Mouse (Mus musculus) forebrain, embryonic 11.5 days (tissue): ENCODE measurements around the gene Fam199x. TPM values are rescaled to one million over a fixed set of nuclear protein-coding genes. Genes with fewer than 3 reads are reported as not detected.

ENCODE experiments used
- ATAC-seq: fragments of 200-750 bp; cut with Nextera tagmentation; replicated peaks from 2 replicates; pipeline ENCODE4 v1.8.0; 2017; ENCODE audit warnings: moderate TSS enrichment; ENCODE audit not compliant: low FRiP score
- DNase-seq: peaks from one replicate; pipeline ENCODE4 v3.0.0-alpha.2; 2017; ENCODE audit warnings: low spot score
- H3K27ac ChIP-seq: fragments of 300-500 bp; sonication (generic); 2 replicates; pipeline ENCODE4 v1.5.1; 2014; ENCODE audit warnings: low read depth, low read length
- H3K27me3 ChIP-seq: fragments of 300-500 bp; sonication (generic); 2 replicates; pipeline ENCODE4 v1.6.1; 2014; ENCODE audit warnings: mild to moderate bottlenecking, low read length, mixed read lengths; ENCODE audit not compliant: control insufficient read depth, insufficient read depth
- H3K36me3 ChIP-seq: fragments of 300-500 bp; sonication (generic); 2 replicates; pipeline ENCODE4 v1.6.1; 2014; ENCODE audit warnings: mild to moderate bottlenecking, low read length, moderate library complexity, mixed read lengths; ENCODE audit not compliant: control insufficient read depth, insufficient read depth
- H3K4me1 ChIP-seq: fragments of 300-500 bp; sonication (generic); replicated peaks from 2 replicates; pipeline ENCODE4 v1.6.1; 2014; ENCODE audit warnings: low read length, mixed read lengths; ENCODE audit not compliant: control insufficient read depth, insufficient read depth
- H3K4me2 ChIP-seq: fragments of 300-500 bp; sonication (generic); 2 replicates; pipeline ENCODE4 v1.6.1; 2014; ENCODE audit warnings: low read depth, mild to moderate bottlenecking, low read length, moderate library complexity, mixed read lengths; ENCODE audit not compliant: severe bottlenecking
- H3K4me3 ChIP-seq: fragments of 300-500 bp; sonication (generic); 2 replicates; pipeline ENCODE4 v1.5.1; 2014; ENCODE audit warnings: low read depth, low read length
- H3K9ac ChIP-seq: fragments of 300-500 bp; sonication (generic); 2 replicates; pipeline ENCODE4 v1.6.1; 2014; ENCODE audit warnings: low read length
- H3K9me3 ChIP-seq: fragments of 300-500 bp; sonication (generic); 2 replicates; pipeline ENCODE4 v1.6.1; 2016; ENCODE audit warnings: low read length, mixed read lengths; ENCODE audit not compliant: control insufficient read depth
- WGBS: fragments of 180-500 bp; shearing (Covaris S2); extraction: QIAGEN DNeasy Blood & Tissue Kit; methylation state at CpG from one replicate; pipeline ENCODE4 v1.1.7; 2014; 5-methylcytosine and 5-hydroxymethylcytosine counted together
- polyA plus RNA-seq: library from polyadenylated mRNA; unstranded; fragments of >200 nt; fragmentation: Nextera tagmentation; extraction: Ambion mirVana; gene quantifications from 2 replicates; pipeline ENCODE4 v1.2.1, GENCODE M21; 2014

The Fam199x gene
- 14.6 and 17.1 TPM in 2 replicates for polyA plus RNA-seq

GRCm38 (mm10) chrX:137049425-137050225, at the start of gene Fam199x:
Fam199x (plus strand) TSS chrX:137049594.
- 15% methylated on average over 45 of the region's 62 CpGs for WGBS
- peak within 1 kb of the TSS; percentile 60 for H3K4me2 ChIP-seq
- peak within 1 kb of the TSS; percentile 61 for H3K4me3 ChIP-seq
- no peaks in the 10 kb centered on the region for H3K4me1 ChIP-seq
- H3K27me3 ChIP-seq: no peaks in the 10 kb centered on the region
- DNase-seq (peak; percentile 85), ATAC-seq (peak; percentile 98)
- H3K9me3 ChIP-seq: no peaks in the 10 kb centered on the region
- peak within 1 kb of the TSS; percentile 66 for H3K9ac ChIP-seq
- H3K36me3 ChIP-seq: no peaks in the 10 kb centered on the region
- H3K27ac ChIP-seq: no peak within 1 kb of the TSS

GRCm38 (mm10) chrX:137015099-137015709, 34.2 kb upstream of the Fam199x start:
- 54% methylated on average over 6 of the region's 6 CpGs for WGBS
- Histone ChIP-seq H3K9ac (no peak overlapping the region), H3K4me1 (no peaks in the 10 kb centered on the region), H3K27me3 (no peaks in the 10 kb centered on the region), H3K4me3 (no peak overlapping the region), H3K4me2 (no peak overlapping the region), H3K27ac (no peak overlapping the region), H3K36me3 (no peaks in the 10 kb centered on the region; the same call in 1 of the 2 replicates), H3K9me3 (no peaks in the 10 kb centered on the region)
- ATAC-seq (peak; percentile 51; the same call in 1 of the 2 replicates), DNase-seq (no peak)

GRCm38 (mm10) chrX:137017668-137018067, 31.7 kb upstream of the Fam199x start:
- no peak overlapping the region for H3K27ac ChIP-seq
- H3K9ac ChIP-seq: no peak overlapping the region
- no peaks in the 10 kb centered on the region for H3K27me3 ChIP-seq
- DNase-seq: no peak
- no peak overlapping the region for H3K4me3 ChIP-seq
- no peaks in the 10 kb centered on the region for H3K9me3 ChIP-seq
- H3K36me3 ChIP-seq: no peaks in the 10 kb centered on the region; the same call in 1 of the 2 replicates
- H3K4me1 ChIP-seq: no peaks in the 10 kb centered on the region
- no peak overlapping the region for H3K4me2 ChIP-seq
- 74% methylated on average over 1 of the region's 1 CpGs for WGBS
- no peak for ATAC-seq

- Histone ChIP-seq H3K9me3 (no peaks in the 10 kb centered on the region), H3K36me3 (no peaks in the 10 kb centered on the region; the same call in 1 of the 2 replicates), H3K27me3 (no peaks in the 10 kb centered on the region), H3K4me3 (no peak overlapping the region), H3K27ac (no peak overlapping the region), H3K4me1 (no peaks in the 10 kb centered on the region), H3K4me2 (no peak overlapping the region), H3K9ac (no peak overlapping the region)
- WGBS: 27% methylated on average over 1 of the region's 1 CpGs
- DNase-seq (peak; percentile 58), ATAC-seq (no peak)
Observed at GRCm38 (mm10) chrX:137019310-137019709, 30.1 kb upstream of the Fam199x start.

- DNase-seq: no peak
- H3K9ac ChIP-seq: no peak overlapping the region
- H3K4me2 ChIP-seq: no peak overlapping the region
- H3K27ac ChIP-seq: no peak overlapping the region
- no peaks in the 10 kb centered on the region for H3K4me1 ChIP-seq
- ATAC-seq: no peak
- no peaks in the 10 kb centered on the region for H3K9me3 ChIP-seq
- H3K36me3 ChIP-seq: no peaks in the 10 kb centered on the region
- no peak overlapping the region for H3K4me3 ChIP-seq
- 93% methylated on average over 8 of the region's 8 CpGs for WGBS
- no peaks in the 10 kb centered on the region for H3K27me3 ChIP-seq
Observed at GRCm38 (mm10) chrX:137030916-137031315, 18.5 kb upstream of the Fam199x start.

- no peak overlapping the region for H3K4me2 ChIP-seq
- no peak for ATAC-seq
- H3K27me3 ChIP-seq: no peaks in the 10 kb centered on the region
- H3K27ac ChIP-seq: no peak overlapping the region
- H3K4me1 ChIP-seq: no peaks in the 10 kb centered on the region
- H3K9ac ChIP-seq: no peak overlapping the region
- no peaks in the 10 kb centered on the region for H3K9me3 ChIP-seq
- H3K36me3 ChIP-seq: no peaks in the 10 kb centered on the region
- H3K4me3 ChIP-seq: no peak overlapping the region
- DNase-seq: no peak
- 91% methylated on average over 5 of the region's 5 CpGs for WGBS
Observed at GRCm38 (mm10) chrX:137031726-137032125, 17.7 kb upstream of the Fam199x start.

GRCm38 (mm10) chrX:137034322-137034721, 15.1 kb upstream of the Fam199x start:
- Histone ChIP-seq H3K4me3 (no peak overlapping the region), H3K27me3 (no peaks in the 10 kb centered on the region), H3K4me2 (no peak overlapping the region), H3K9me3 (no peaks in the 10 kb centered on the region), H3K4me1 (no peaks in the 10 kb centered on the region), H3K9ac (no peak overlapping the region), H3K27ac (no peak overlapping the region), H3K36me3 (no peaks in the 10 kb centered on the region)
- DNase-seq (no peak), ATAC-seq (no peak)
- WGBS: 66% methylated on average over 4 of the region's 4 CpGs

- Histone ChIP-seq H3K9ac (peak overlapping the region; percentile 66; the same call in 1 of the 2 replicates), H3K27ac (no peak overlapping the region), H3K4me1 (no peaks in the 10 kb centered on the region), H3K4me3 (peak overlapping the region; percentile 45), H3K36me3 (no peaks in the 10 kb centered on the region), H3K9me3 (no peaks in the 10 kb centered on the region), H3K4me2 (peak overlapping the region; percentile 49), H3K27me3 (no peaks in the 10 kb centered on the region)
- 17% methylated on average over 12 of the region's 12 CpGs for WGBS
- no peak for DNase-seq
- 0 out of 2 replicates have a peak, but pooled peaks have one; percentile 5 for ATAC-seq
Observed at GRCm38 (mm10) chrX:137037470-137037999, 11.9 kb upstream of the Fam199x start.
